Mouse (Mus musculus): ENCODE results near the gene Sfr1.

- no peak for TF ChIP-seq POLR2A (IDR thresholded peaks at IDR 0.05; ENCODE audit: extremely low read depth, insufficient read depth, low read length)
- TF ChIP-seq CTCF (IDR thresholded peaks at IDR 0.05; ENCODE audit: extremely low read depth, insufficient read depth, low read length): no peak
Observed at GRCm38 (mm10) chr19:47755625-47756024, 24.1 kb downstream of the Sfr1 start.

Data from cortical plate, adult 2 months (tissue).